Mouse (Mus musculus) adrenal gland, postnatal 4 days (tissue): ENCODE measurements around the gene Slc25a45. TPM values are rescaled to one million over a fixed set of nuclear protein-coding genes. Genes with fewer than 3 reads are reported as not detected.
A peak's percentile ranks its signal among the peaks of the same experiment; 100 is the strongest.

ENCODE experiments used
- DNase-seq, 2 experiments: peaks; one replicate each; pipeline ENCODE4 v3.0.0; 2021 to 2022; ENCODE audit warnings: low spot score in 2 of 2, mixed read lengths in 2 of 2
- long read RNA-seq, 2 experiments: library from polyadenylated mRNA; stranded (forward); transcript quantifications; one replicate each; pipeline ENCODE4 v2.0.0; 2021
- total RNA-seq, 2 experiments: library from RNA; stranded (reverse); gene quantifications; 2 replicates each; pipeline ENCODE4 v1.2.3; 2021

The Slc25a45 gene
- total RNA-seq, result 10 to 100 TPM; 25.9 to 26.3 TPM
- long read RNA-seq, experiment 1, transcript Slc25a45-201 (6 exons, 2,480 nt), result major isoform, 12 of 16 reads
- long read RNA-seq, experiment 1, partial matches to known transcripts, result 3 of 16 reads
- long read RNA-seq, experiment 1, other reads (novel, unspliced or antisense), result 1 of 16 reads
- long read RNA-seq, experiment 2, transcript Slc25a45-201 (6 exons, 2,480 nt), result major isoform, 29 of 35 reads
- long read RNA-seq, experiment 2, partial matches to known transcripts, result 3 of 35 reads
- long read RNA-seq, experiment 2, other reads (novel, unspliced or antisense), result 2 of 35 reads

GRCm38 (mm10) chr19:5877618-5878361 lies at the start of gene Slc25a45:
Gene Slc25a45, plus strand, starts transcription at chr19:5877808.
- peak; percentile 48 to 64 for DNase-seq

GRCm38 (mm10) chr19:5828155-5828554 lies 49.5 kb upstream of the Slc25a45 start:
- DNase-seq, result no peak

GRCm38 (mm10) chr19:5828905-5829304 lies 48.7 kb upstream of the Slc25a45 start:
- DNase-seq, result no peak

- DNase-seq, result no peak
Measured at GRCm38 (mm10) chr19:5829958-5830615, 47.5 kb upstream of the Slc25a45 start.

GRCm38 (mm10) chr19:5830776-5831175 lies 46.8 kb upstream of the Slc25a45 start:
- no peak for DNase-seq

- no peak for DNase-seq
Measured at GRCm38 (mm10) chr19:5831224-5831957, 46.2 kb upstream of the Slc25a45 start.

- DNase-seq, result no peak
Measured at GRCm38 (mm10) chr19:5831958-5832320, 45.7 kb upstream of the Slc25a45 start.

GRCm38 (mm10) chr19:5832326-5832725 lies 45.3 kb upstream of the Slc25a45 start:
- DNase-seq, result no peak

GRCm38 (mm10) chr19:5833287-5834100 lies 44.1 kb upstream of the Slc25a45 start:
- peak in 1 of 2 experiments; percentile 3 for DNase-seq

GRCm38 (mm10) chr19:5834260-5834925 lies 43.2 kb upstream of the Slc25a45 start:
- DNase-seq, result peak in 1 of 2 experiments; percentile 2

- DNase-seq, result no peak
Measured at GRCm38 (mm10) chr19:5835054-5835921, 42.3 kb upstream of the Slc25a45 start.

GRCm38 (mm10) chr19:5835922-5836430 lies 41.6 kb upstream of the Slc25a45 start:
- no peak for DNase-seq

- no peak for DNase-seq
Measured at GRCm38 (mm10) chr19:5836941-5837572, 40.6 kb upstream of the Slc25a45 start.

- DNase-seq, result no peak
Measured at GRCm38 (mm10) chr19:5837606-5838005, 40.0 kb upstream of the Slc25a45 start.

GRCm38 (mm10) chr19:5838136-5838891 lies 39.3 kb upstream of the Slc25a45 start:
- no peak for DNase-seq

- no peak for DNase-seq
Measured at GRCm38 (mm10) chr19:5838892-5839165, 38.8 kb upstream of the Slc25a45 start.

GRCm38 (mm10) chr19:5839317-5840085 lies 38.1 kb upstream of the Slc25a45 start:
- no peak for DNase-seq
